17 mouse cellular contexts compared by ENCODE assay signal in the genomic region with DNA sequence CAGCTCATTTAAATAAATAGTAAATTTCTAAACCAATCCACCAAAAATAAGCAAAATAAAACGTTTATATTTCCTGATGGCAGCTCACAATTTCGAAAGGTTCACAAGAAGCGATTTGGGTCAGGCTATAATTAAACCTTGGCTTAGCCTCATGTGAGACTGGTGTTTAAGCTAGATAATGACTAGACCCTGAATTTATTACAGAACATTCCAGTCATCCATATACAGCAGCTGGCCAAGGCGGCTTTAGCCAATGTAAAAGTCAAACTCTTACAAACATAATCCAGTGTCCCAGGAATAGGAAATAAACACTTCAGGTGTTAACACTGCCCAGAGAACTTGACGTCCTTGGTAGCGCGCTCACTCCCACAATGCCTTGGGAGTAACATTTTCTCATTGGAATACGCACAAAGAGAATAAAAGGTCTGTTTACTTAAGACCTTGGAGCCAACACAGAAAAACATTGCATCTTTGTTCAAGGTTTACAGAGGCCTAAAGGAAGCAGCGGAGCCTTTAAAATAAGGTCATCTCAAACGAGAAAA. TPM values are rescaled to one million over a fixed set of nuclear protein-coding genes. Genes with fewer than 3 reads are reported as not detected.
DNase-seq lines count a peak whose midpoint lies in the region; ATAC-seq and TF ChIP-seq lines count a peak whose summit lies in the region.
"Had no signal": no experiment of that assay in that cellular context is flagged by ENCODE, and none has a peak within 500 bp of the region (broad histone marks: within the 10 kb centered on the region; RNA-seq: fewer than 3 reads in every experiment).

No protein-coding gene starts in this region.

- intact Hi-C loops in heart, postnatal 36 days (cut with DNase I): no loop called here

- no peaks in the 10 kb centered on the region for H3K27me3 ChIP-seq in lung, embryonic 14.5 days (ENCODE audit: insufficient read depth, low read length)
- H3K27me3 ChIP-seq: hindbrain, embryonic 15.5 days; midbrain, embryonic 13.5 days; Patski had no signal

- peaks cover 23% of the 10 kb centered on the region for H3K36me3 ChIP-seq in lung, embryonic 14.5 days (ENCODE audit: insufficient read depth)

- no peak overlapping the region for H3K27ac ChIP-seq in lung, embryonic 14.5 days (ENCODE audit: low read depth)
- H3K27ac ChIP-seq: hindbrain, embryonic 15.5 days; macrophage had no signal

- peak; percentile 19 to 33 for DNase-seq in heart, adult 18-20 months
- DNase-seq in heart, postnatal 36 days: no peak
- peak; percentile 23 for DNase-seq in lung, embryonic 14.5 days
- no peak for DNase-seq in lung, postnatal 14 days
- peak; percentile 12 for DNase-seq in urinary bladder, postnatal 14 days (ENCODE audit: low spot score)
- DNase-seq in urinary bladder, adult 2 months (ENCODE audit: low spot score): no peak
- no peak for DNase-seq in spleen, postnatal 4 days (ENCODE audit: low spot score in 2 of 2)
- DNase-seq in layer of hippocampus, adult 9-10 months (ENCODE audit: low spot score): no peak
- DNase-seq: cerebellum, adult 9-11 months; gastrocnemius, postnatal 25 days; left cerebral cortex, postnatal 4 days; thymus, postnatal 36 days had no signal

- no peak overlapping the region for H3K4me2 ChIP-seq in lung, embryonic 14.5 days
- H3K4me2 ChIP-seq: hindbrain, embryonic 15.5 days; liver, embryonic 11.5 days; midbrain, embryonic 13.5 days had no signal

- H3K9ac ChIP-seq in lung, embryonic 14.5 days: no peak overlapping the region
- H3K9ac ChIP-seq: hindbrain, embryonic 15.5 days; midbrain, embryonic 13.5 days had no signal

- H3K4me1 ChIP-seq in lung, embryonic 14.5 days (ENCODE audit: insufficient read depth): no peaks in the 10 kb centered on the region

- H3K9me3 ChIP-seq in lung, embryonic 14.5 days (ENCODE audit: low read depth, low read length): no peaks in the 10 kb centered on the region
- H3K9me3 ChIP-seq: hindbrain, embryonic 15.5 days; midbrain, embryonic 13.5 days had no signal

- TF ChIP-seq CTCF in lung, embryonic 14.5 days (IDR thresholded peaks at IDR 0.05; ENCODE audit: low read depth): no peak

- H3K4me3 ChIP-seq in lung, embryonic 14.5 days (ENCODE audit: low read depth, low read length): no peak overlapping the region
- H3K4me3 ChIP-seq: hindbrain, embryonic 15.5 days; midbrain, embryonic 13.5 days had no signal

- 69% methylated on average over 10 of the region's 10 CpGs for whole genome bisulfite sequencing in lung, embryonic 14.5 days

- no peak for ATAC-seq in lung, embryonic 14.5 days (ENCODE audit: insufficient read depth)
- ATAC-seq: midbrain, embryonic 13.5 days; Patski had no signal

RNA-seq across cellular contexts. Expression of gene Slc38a1, which starts 50.8 kb away (rescaled TPM):
- total RNA-seq in heart, adult 18-20 months (2021): 10 to 100 TPM in 1 of 2 experiments, 1 to 10 TPM in 1; 5.9 to 13.3 TPM
- total RNA-seq in heart, postnatal 36 days (2021): 10 to 100 TPM; 11.2 to 20.3 TPM
- polyA plus RNA-seq in lung, embryonic 14.5 days (2014; fragmentation: Nextera tagmentation; extraction: Ambion mirVana): 70.6 and 71.6 TPM in 2 replicates
- polyA plus RNA-seq in urinary bladder, adult 2 months (2012; rRNA removed): 13.9 and 21.5 TPM in 2 replicates

Comparison
In these comparisons a context has a peak if more than half of its experiments do, and no peak if none do; other contexts are left out.
1. DNase-seq: peak in heart, adult 18-20 months (2 of 2), lung, embryonic 14.5 days (single experiment) and urinary bladder, postnatal 14 days (single experiment); none in heart, postnatal 36 days (0 of 2), lung, postnatal 14 days (single experiment), urinary bladder, adult 2 months (single experiment), spleen, postnatal 4 days (0 of 2) and layer of hippocampus, adult 9-10 months (single experiment).